Mouse (Mus musculus) spleen, adult 2 months (tissue): Measurements from ENCODE around the gene Prl2c3.
"Not testable (repeated sequence)": the region's sequence is repeated elsewhere in the genome, so short reads cannot be mapped to it uniquely, and the experiment has no call there.

ENCODE experiments used
- CTCF ChIP-seq: fragments of 200-500 bp; IDR thresholded peaks from 2 replicates; pipeline ENCODE4 v1.5.1; 2011; ENCODE audit warnings: mild to moderate bottlenecking, inconsistent platforms; ENCODE audit not compliant: insufficient read depth, insufficient read length, insufficient replicate concordance; ENCODE audit errors: extremely low read depth
- POLR2A ChIP-seq: fragments of 200-500 bp; IDR thresholded peaks from 2 replicates; pipeline ENCODE4 v1.6.1; 2011; ENCODE audit warnings: low read depth, low read length, inconsistent platforms

- not testable (repeated sequence) for TF ChIP-seq CTCF, POLR2A
Measured at GRCm38 (mm10) chr13:12824500-12825176, 24.8 kb upstream of the Prl2c3 start.
